ENCODE assay signal across 26 mouse cellular contexts in the genomic region with DNA sequence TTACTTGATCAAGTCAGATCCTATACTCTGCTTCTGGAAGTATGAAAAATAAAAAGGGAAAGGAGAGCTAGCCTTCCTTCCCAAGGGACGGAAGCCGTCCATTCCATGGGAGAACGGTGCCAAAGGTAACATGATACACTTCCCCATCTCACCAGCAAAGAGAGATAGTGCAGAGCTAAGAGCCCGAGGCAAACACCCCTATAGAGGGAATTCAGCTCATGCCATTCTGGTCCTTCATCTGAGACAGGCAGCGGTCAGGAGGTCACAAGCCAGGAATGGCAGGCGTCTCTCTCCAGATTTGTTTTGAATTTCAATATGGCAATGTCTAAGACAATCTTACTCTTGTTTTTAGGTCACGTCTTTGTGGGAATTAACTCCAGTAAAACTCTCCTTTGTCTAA.
DNase-seq lines count a peak whose midpoint lies in the region; ATAC-seq lines count a peak whose summit lies in the region.
"Had no signal": no experiment of that assay in that cellular context is flagged by ENCODE, and none has a peak within 500 bp of the region (broad histone marks: within the 10 kb centered on the region; RNA-seq: fewer than 3 reads in every experiment).

No protein-coding gene starts in this region.

- H3K36me3 ChIP-seq in heart, embryonic 14.5 days (ENCODE audit: control insufficient read depth, insufficient read depth, low read length): peaks cover 29% of the 10 kb centered on the region
- H3K36me3 ChIP-seq in hindbrain, embryonic 15.5 days: peaks cover 12% of the 10 kb centered on the region
- peaks cover 8% of the 10 kb centered on the region for H3K36me3 ChIP-seq in hindbrain, embryonic 16.5 days (ENCODE audit: control insufficient read depth, insufficient read depth, low read length)
- H3K36me3 ChIP-seq: G1E; midbrain, embryonic 15.5 days had no signal

- intact Hi-C loops in heart, postnatal 36 days (cut with DNase I): no loop called here

- H3K9ac ChIP-seq in heart, embryonic 14.5 days (ENCODE audit: low read length): no peak overlapping the region
- H3K9ac ChIP-seq in hindbrain, embryonic 15.5 days: no peak overlapping the region
- no peak overlapping the region for H3K9ac ChIP-seq in hindbrain, embryonic 16.5 days (ENCODE audit: low read depth, low read length)
- H3K9ac ChIP-seq: forebrain, embryonic 13.5 days; hindbrain, embryonic 14.5 days; kidney, embryonic 15.5 days; limb, embryonic 12.5 days; liver, postnatal 0 days; midbrain, embryonic 15.5 days; neural tube, embryonic 13.5 days had no signal

- H3K9me3 ChIP-seq in heart, embryonic 14.5 days (ENCODE audit: control insufficient read depth, low read length): no peaks in the 10 kb centered on the region
- no peaks in the 10 kb centered on the region for H3K9me3 ChIP-seq in hindbrain, embryonic 15.5 days
- no peaks in the 10 kb centered on the region for H3K9me3 ChIP-seq in hindbrain, embryonic 16.5 days (ENCODE audit: control insufficient read depth, low read length)
- H3K9me3 ChIP-seq: forebrain, embryonic 13.5 days; kidney, embryonic 15.5 days; limb, embryonic 12.5 days; midbrain, embryonic 15.5 days; neural tube, embryonic 13.5 days had no signal

- no peak overlapping the region for H3K4me3 ChIP-seq in heart, embryonic 14.5 days (ENCODE audit: control insufficient read depth in 1 of 2, insufficient read depth in 1 of 2, low read depth in 1 of 2, low read length in 2 of 2)
- H3K4me3 ChIP-seq in hindbrain, embryonic 15.5 days: no peak overlapping the region
- H3K4me3 ChIP-seq in hindbrain, embryonic 16.5 days (ENCODE audit: low read length): no peak overlapping the region
- H3K4me3 ChIP-seq: forebrain, embryonic 13.5 days; gastrocnemius, adult 2 months; kidney, embryonic 15.5 days; limb, embryonic 12.5 days; midbrain, embryonic 15.5 days; neural tube, embryonic 13.5 days had no signal

- no peak for DNase-seq in heart, postnatal 36 days
- peak; percentile 34 for DNase-seq in embryo, embryonic 9.5 days (ENCODE audit: extremely low spot score)
- no peak for DNase-seq in cerebellum, postnatal 10 days
- DNase-seq in kidney, postnatal 4 days: no peak
- DNase-seq: adrenal gland, adult 2 months; B cell, adult 2 months; cerebellum, adult 11-12 months; gastrocnemius, adult 2 months; kidney, postnatal 36 days; liver, postnatal 0 days; thymus, postnatal 25 days had no signal

- no peak overlapping the region for H3K4me2 ChIP-seq in heart, embryonic 14.5 days (ENCODE audit: low read length)
- H3K4me2 ChIP-seq in hindbrain, embryonic 15.5 days: no peak overlapping the region
- no peak overlapping the region for H3K4me2 ChIP-seq in hindbrain, embryonic 16.5 days (ENCODE audit: low read length)
- H3K4me2 ChIP-seq: forebrain, embryonic 13.5 days; hindbrain, embryonic 14.5 days; kidney, embryonic 15.5 days; limb, embryonic 12.5 days; liver, embryonic 11.5 days; midbrain, embryonic 15.5 days; neural tube, embryonic 13.5 days had no signal

- H3K27me3 ChIP-seq in heart, embryonic 14.5 days (ENCODE audit: control insufficient read depth, insufficient read depth, low read length): no peaks in the 10 kb centered on the region
- H3K27me3 ChIP-seq in hindbrain, embryonic 15.5 days: no peaks in the 10 kb centered on the region
- no peaks in the 10 kb centered on the region for H3K27me3 ChIP-seq in hindbrain, embryonic 16.5 days (replicated peaks; ENCODE audit: control insufficient read depth, insufficient read depth, low read length)
- H3K27me3 ChIP-seq: CH12.LX; forebrain, embryonic 13.5 days; kidney, embryonic 15.5 days; limb, embryonic 12.5 days; midbrain, embryonic 15.5 days; neural tube, embryonic 13.5 days had no signal

- WGBS in heart, embryonic 14.5 days: 16% methylated on average over 7 of the region's 7 CpGs
- WGBS in hindbrain, embryonic 15.5 days: 58% methylated on average over 7 of the region's 7 CpGs
- WGBS in hindbrain, embryonic 16.5 days: 54% methylated on average over 7 of the region's 7 CpGs

- H3K4me1 ChIP-seq in heart, embryonic 14.5 days (ENCODE audit: control insufficient read depth in 2 of 2, insufficient read depth in 2 of 2, low read length in 2 of 2): peaks cover 10 to 25% of the 10 kb centered on the region in 2 experiments
- H3K4me1 ChIP-seq in hindbrain, embryonic 15.5 days (replicated peaks): peaks cover 36% of the 10 kb centered on the region
- peaks cover 3% of the 10 kb centered on the region; the same call in 1 of the 2 replicates for H3K4me1 ChIP-seq in hindbrain, embryonic 16.5 days (ENCODE audit: control insufficient read depth, insufficient read depth, low read depth, low read length)

- ATAC-seq in heart, embryonic 14.5 days (ENCODE audit: insufficient number of reproducible peaks, insufficient read depth, low FRiP score, low read depth): peak; percentile 50; the same call in 1 of the 2 replicates
- ATAC-seq in hindbrain, embryonic 15.5 days (ENCODE audit: low FRiP score, low read depth): no peak
- no peak for ATAC-seq in hindbrain, embryonic 16.5 days
- ATAC-seq: forebrain, embryonic 13.5 days; intestine, postnatal 0 days; liver, postnatal 0 days; lung, postnatal 0 days; midbrain, embryonic 15.5 days had no signal

- peak overlapping the region; percentile 20 to 65 for H3K27ac ChIP-seq in heart, embryonic 14.5 days (replicated peaks in 1 of 2; ENCODE audit: control insufficient read depth in 1 of 2, insufficient read depth in 1 of 2, low read depth in 2 of 2, low read length in 2 of 2)
- H3K27ac ChIP-seq in hindbrain, embryonic 15.5 days (replicated peaks): 0 out of 2 replicates have a peak overlapping the region, but pooled peaks have one; percentile 0
- no peak overlapping the region for H3K27ac ChIP-seq in hindbrain, embryonic 16.5 days (ENCODE audit: low read depth, low read length)
- H3K27ac ChIP-seq: forebrain, embryonic 13.5 days; gastrocnemius, adult 2 months; hindbrain, embryonic 14.5 days; kidney, embryonic 15.5 days; limb, embryonic 12.5 days; macrophage; midbrain, embryonic 15.5 days; neural tube, embryonic 13.5 days had no signal
